Mouse (Mus musculus) lung, postnatal 0 days (tissue): ENCODE results near the gene Rita1.

Experiments
- CTCF ChIP-seq: IDR thresholded peaks from 2 replicates; pipeline ENCODE4 v1.5.1; 2016; ENCODE audit warnings: antibody characterized with exemption, mild to moderate bottlenecking
- EP300 ChIP-seq: IDR thresholded peaks from 2 replicates; pipeline ENCODE4 v1.6.1; 2016; ENCODE audit warnings: antibody characterized with exemption, mild to moderate bottlenecking, control low read depth

- TF ChIP-seq CTCF (no peak), EP300 (no peak)
Measured at GRCm38 (mm10) chr5:120566101-120566500, 46.3 kb downstream of the Rita1 start.
